Mouse (Mus musculus): Measurements from ENCODE around the gene Slc22a17. TPM values are rescaled to one million over a fixed set of nuclear protein-coding genes. Genes with fewer than 3 reads are reported as not detected.

Gene Slc22a17
- 5.2 and 7.2 TPM in 2 replicates for polyA plus RNA-seq (2015; fragmentation: Nextera tagmentation; extraction: Ambion mirVana)

DNA sequence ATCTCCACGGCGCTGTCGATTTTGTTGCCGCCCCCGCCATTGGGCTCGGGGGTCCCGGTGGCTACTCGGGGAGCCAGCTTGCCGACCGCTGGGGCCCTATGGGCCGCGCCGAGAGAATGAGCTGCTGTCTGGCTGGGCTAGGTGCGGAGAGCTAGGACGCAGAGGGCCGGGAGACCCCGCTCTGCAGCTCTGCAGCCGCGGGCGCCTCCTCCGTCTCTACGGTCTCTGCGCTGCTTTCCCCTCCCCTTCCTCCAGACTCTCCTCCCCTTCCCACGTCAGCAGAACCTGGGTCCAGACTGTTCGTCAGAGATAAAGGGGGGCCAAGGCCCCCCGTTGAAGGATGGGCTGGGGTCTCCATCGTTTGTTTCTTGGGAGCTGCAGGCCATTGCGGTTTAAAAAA lies at the start of gene Slc22a17:
TSS of gene Slc22a17 (minus strand) at position 247 of the 400 bp plus-strand sequence.

DNA sequence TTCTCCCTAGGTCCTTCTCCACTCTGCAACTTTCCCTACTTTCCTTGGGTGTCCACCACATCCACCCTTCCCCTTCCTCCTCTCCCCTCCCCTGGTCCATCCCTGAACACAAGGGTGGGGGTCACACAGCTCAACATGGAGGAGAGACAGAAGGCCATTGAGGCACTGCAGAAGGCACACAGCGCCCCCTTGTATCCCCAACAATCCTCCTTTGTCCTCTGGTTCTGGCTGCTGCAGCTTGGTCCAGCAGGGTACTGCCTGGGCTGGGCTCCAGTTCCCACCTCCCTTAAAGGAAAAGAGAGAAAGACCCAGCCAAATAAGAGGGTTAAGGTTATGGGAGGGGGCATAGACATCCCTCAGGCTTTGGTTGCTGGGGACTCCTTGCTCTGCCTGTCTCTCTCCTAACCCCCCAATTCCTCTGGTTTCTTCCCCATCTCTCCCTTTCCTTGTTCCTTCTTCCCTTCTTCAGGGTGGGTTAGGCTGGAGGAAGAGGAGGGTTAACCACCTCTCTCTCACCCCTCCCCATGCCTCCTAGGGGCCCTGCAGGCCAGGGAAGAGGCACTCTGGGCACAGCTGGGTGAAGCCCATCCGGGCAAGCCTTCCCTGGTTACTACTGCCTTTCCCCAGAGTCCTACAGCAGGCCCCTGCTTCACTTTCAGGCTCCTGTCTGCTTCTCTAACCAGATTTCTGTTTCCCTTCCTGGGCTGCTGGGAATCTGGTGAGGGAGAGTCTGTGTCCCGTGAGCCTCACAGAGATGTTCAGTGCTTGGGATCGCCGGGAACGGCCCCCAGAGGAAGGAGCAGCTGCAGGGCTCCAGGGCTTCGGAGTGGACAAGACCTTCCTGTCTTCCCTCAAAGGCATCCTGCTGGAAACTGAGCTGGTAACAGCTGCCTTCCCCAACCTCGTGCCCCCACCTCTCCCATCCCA lies 23.2 kb upstream of the Slc22a17 start, which contains the start of gene Cmtm5:
TSS of gene Cmtm5 (plus strand) at position 358 of the 927 bp plus-strand sequence.

DNA sequence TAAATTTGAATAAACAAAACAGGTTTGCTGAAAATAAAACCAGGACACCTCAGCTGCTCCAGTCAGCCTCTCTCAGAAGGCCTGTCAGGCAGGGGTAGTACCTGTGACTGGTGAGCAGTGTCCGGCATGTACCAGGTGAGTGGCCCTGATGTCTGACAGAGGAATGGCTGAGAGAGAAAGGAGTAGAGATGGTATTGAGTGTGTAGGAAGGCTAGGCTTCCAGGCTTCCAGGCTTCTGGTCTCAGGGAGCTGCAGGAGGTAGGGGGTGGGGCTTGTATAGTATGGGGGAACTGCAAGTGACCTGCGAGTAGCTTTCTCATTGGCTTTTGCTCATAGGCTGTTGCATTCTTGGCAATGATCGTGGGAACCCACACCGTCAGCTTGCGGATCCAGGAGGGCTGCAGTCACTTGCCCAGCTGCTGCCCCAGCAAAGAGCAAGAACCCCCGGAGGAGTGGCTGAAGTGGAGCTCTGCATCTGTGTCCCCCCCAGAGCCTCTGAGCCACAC lies 19.8 kb upstream of the Slc22a17 start, which contains the start of gene Il25:
TSS of gene Il25 (plus strand) at position 51 of the 506 bp plus-strand sequence.

GRCm38 (mm10) chr14:54925349-54926342 lies 12.7 kb upstream of the Slc22a17 start, which contains the start of gene Efs:
Gene Efs, minus strand, starts transcription at chr14:54926126.

GRCm38 (mm10) chr14:54892200-54892599 lies 20.7 kb downstream of the Slc22a17 start, which contains the start of gene Pabpn1:
Gene Pabpn1, plus strand, starts transcription at chr14:54892500.

GRCm38 (mm10) chr14:54883154-54884021 lies 29.5 kb downstream of the Slc22a17 start, which contains the start of the genes Bcl2l2 and Gm20521:
Gene Bcl2l2, plus strand, starts transcription at chr14:54883377.
Gene Gm20521, plus strand, starts transcription at chr14:54883441.

GRCm38 (mm10) chr14:54877048-54877715 lies 35.8 kb downstream of the Slc22a17 start, which contains the start of gene Ppp1r3e:
Gene Ppp1r3e, minus strand, starts transcription at chr14:54877550.

GRCm38 (mm10) chr14:54870861-54871260 lies 42.1 kb downstream of the Slc22a17 start, which contains the start of gene Homez:
Gene Homez, minus strand, starts transcription at chr14:54870961.

MicroRNAs within 50 kb of the gene (microRNA counts, 519-probe panel; counts per million panel counts)
- 88.3 counts per million for microRNA mmu-miR-208a

Other genes with a start within 250 kb of the Slc22a17 start
- gene 1700123O20Rik, start 226.9 kb downstream of the Slc22a17 start, polyA plus RNA-seq (2015; fragmentation: Nextera tagmentation; extraction: Ambion mirVana): 46.7 and 53.4 TPM in 2 replicates
- 81.1 and 96.0 TPM in 2 replicates for gene Acin1, start 226.2 kb downstream of the Slc22a17 start, polyA plus RNA-seq (2015; fragmentation: Nextera tagmentation; extraction: Ambion mirVana)
- gene Gm29776, start 214.3 kb downstream of the Slc22a17 start, polyA plus RNA-seq (2015; fragmentation: Nextera tagmentation; extraction: Ambion mirVana): 0.16 and 0.28 TPM in 2 replicates
- gene Cebpe, start 201.0 kb downstream of the Slc22a17 start, polyA plus RNA-seq (2015; fragmentation: Nextera tagmentation; extraction: Ambion mirVana): 18.5 and 28.5 TPM in 2 replicates
- 2.0 and 3.4 TPM in 2 replicates for gene Slc7a8, start 131.2 kb downstream of the Slc22a17 start, polyA plus RNA-seq (2015; fragmentation: Nextera tagmentation; extraction: Ambion mirVana)
- gene Rnf212b, start 99.0 kb downstream of the Slc22a17 start, polyA plus RNA-seq (2015; fragmentation: Nextera tagmentation; extraction: Ambion mirVana): not detected in 2 replicates
- gene Homez, start 42.2 kb downstream of the Slc22a17 start, polyA plus RNA-seq (2015; fragmentation: Nextera tagmentation; extraction: Ambion mirVana): 2.9 and 3.5 TPM in 2 replicates
- 0.94 and 1.9 TPM in 2 replicates for gene Ppp1r3e, start 35.6 kb downstream of the Slc22a17 start, polyA plus RNA-seq (2015; fragmentation: Nextera tagmentation; extraction: Ambion mirVana)
- gene Bcl2l2, start 29.8 kb downstream of the Slc22a17 start, polyA plus RNA-seq (2015; fragmentation: Nextera tagmentation; extraction: Ambion mirVana): 2.2 and 2.8 TPM in 2 replicates
- gene Gm20521, start 29.7 kb downstream of the Slc22a17 start, polyA plus RNA-seq (2015; fragmentation: Nextera tagmentation; extraction: Ambion mirVana): 0.29 and 0.44 TPM in 2 replicates
- 85.3 and 86.5 TPM in 2 replicates for gene Pabpn1, start 20.6 kb downstream of the Slc22a17 start, polyA plus RNA-seq (2015; fragmentation: Nextera tagmentation; extraction: Ambion mirVana)
- 3.3 and 6.1 TPM in 2 replicates for gene Efs, start 13.0 kb upstream of the Slc22a17 start, polyA plus RNA-seq (2015; fragmentation: Nextera tagmentation; extraction: Ambion mirVana)
- gene Il25, start 19.6 kb upstream of the Slc22a17 start, polyA plus RNA-seq (2015; fragmentation: Nextera tagmentation; extraction: Ambion mirVana): not detected in 2 replicates
- gene Cmtm5, start 23.1 kb upstream of the Slc22a17 start, polyA plus RNA-seq (2015; fragmentation: Nextera tagmentation; extraction: Ambion mirVana): 0.12 TPM in 1 of 2 replicates, not detected in the other
- 0.05 and 0.45 TPM in 2 replicates for gene Myh6, start 53.8 kb upstream of the Slc22a17 start, polyA plus RNA-seq (2015; fragmentation: Nextera tagmentation; extraction: Ambion mirVana)
- not detected in 2 replicates for gene Gm17428, start 63.8 kb upstream of the Slc22a17 start, polyA plus RNA-seq (2015; fragmentation: Nextera tagmentation; extraction: Ambion mirVana)
- 0.13 and 0.24 TPM in 2 replicates for gene Myh7, start 81.5 kb upstream of the Slc22a17 start, polyA plus RNA-seq (2015; fragmentation: Nextera tagmentation; extraction: Ambion mirVana)
- gene Ngdn, start 102.3 kb upstream of the Slc22a17 start, polyA plus RNA-seq (2015; fragmentation: Nextera tagmentation; extraction: Ambion mirVana): 56.7 and 57.3 TPM in 2 replicates
- gene Zfhx2, start 179.2 kb upstream of the Slc22a17 start, polyA plus RNA-seq (2015; fragmentation: Nextera tagmentation; extraction: Ambion mirVana): 0.96 and 0.97 TPM in 2 replicates
- 5.0 and 6.1 TPM in 2 replicates for gene Thtpa, start 181.7 kb upstream of the Slc22a17 start, polyA plus RNA-seq (2015; fragmentation: Nextera tagmentation; extraction: Ambion mirVana)
- gene Ap1g2, start 193.5 kb upstream of the Slc22a17 start, polyA plus RNA-seq (2015; fragmentation: Nextera tagmentation; extraction: Ambion mirVana): 18.9 and 23.3 TPM in 2 replicates
- 0.06 and 0.10 TPM in 2 replicates for gene Jph4, start 203.8 kb upstream of the Slc22a17 start, polyA plus RNA-seq (2015; fragmentation: Nextera tagmentation; extraction: Ambion mirVana)

Data from spleen, postnatal 0 days (tissue).